Mouse (Mus musculus): Measurements from ENCODE around the gene Pacs2. TPM values are rescaled to one million over a fixed set of nuclear protein-coding genes. Genes with fewer than 3 reads are reported as not detected.

Pacs2 gene
- total and polyA plus RNA-seq, 2 experiments from 2014 or later: 23.2 to 116 TPM

GRCm38 (mm10) chr12:113097749-113098281 is 83.5 kb downstream of the Pacs2 start, which contains the start of gene Mta1:
Gene Mta1 (plus strand): TSS chr12:113098278.
- no peaks in the 10 kb centered on the region for H3K36me3 ChIP-seq (ENCODE audit: insufficient read depth)
- H3K4me1 ChIP-seq (ENCODE audit: insufficient read depth): peaks cover 17% of the 10 kb centered on the region
- ATAC-seq: peak; percentile 68
- no peaks in the 10 kb centered on the region for H3K9me3 ChIP-seq (ENCODE audit: low read length)
- peak within 1 kb of the TSS; percentile 88 for H3K4me2 ChIP-seq (ENCODE audit: low read depth)
- peak within 1 kb of the TSS; percentile 99 for H3K4me3 ChIP-seq (ENCODE audit: low read depth, low read length)
- peak within 1 kb of the TSS; percentile 92 for H3K27ac ChIP-seq (ENCODE audit: low read depth, low read length)
- H3K27me3 ChIP-seq (ENCODE audit: insufficient read depth, low read length): no peaks in the 10 kb centered on the region
- TF ChIP-seq CTCF (IDR thresholded peaks at IDR 0.05; ENCODE audit: low read depth): no peak
- peak within 1 kb of the TSS; percentile 98 for H3K9ac ChIP-seq
- DNase-seq: peak; percentile 67
- WGBS: under 1% methylated on average over 35 of the region's 53 CpGs

GRCm38 (mm10) chr12:113098530-113099151 is 84.3 kb downstream of the Pacs2 start:
- H3K27me3 ChIP-seq (ENCODE audit: insufficient read depth, low read length): no peaks in the 10 kb centered on the region
- peak; percentile 34 for DNase-seq
- H3K4me1 ChIP-seq (ENCODE audit: insufficient read depth): peaks cover 17% of the 10 kb centered on the region
- H3K4me3 ChIP-seq (ENCODE audit: low read depth, low read length): peak overlapping the region; percentile 99
- ATAC-seq: peak; percentile 10
- no peaks in the 10 kb centered on the region for H3K36me3 ChIP-seq (ENCODE audit: insufficient read depth)
- peak overlapping the region; percentile 98 for H3K9ac ChIP-seq
- H3K4me2 ChIP-seq (ENCODE audit: low read depth): peak overlapping the region; percentile 88
- no peaks in the 10 kb centered on the region for H3K9me3 ChIP-seq (ENCODE audit: low read length)
- 8% methylated on average over 44 of the region's 60 CpGs for WGBS
- H3K27ac ChIP-seq (ENCODE audit: low read depth, low read length): peak overlapping the region; percentile 92
- no peak for TF ChIP-seq CTCF (IDR thresholded peaks at IDR 0.05; ENCODE audit: low read depth)

- H3K4me1 ChIP-seq (ENCODE audit: insufficient read depth): peaks cover 17% of the 10 kb centered on the region
- H3K9me3 ChIP-seq (ENCODE audit: low read length): no peaks in the 10 kb centered on the region
- DNase-seq (no peak), ATAC-seq (no peak)
- no peaks in the 10 kb centered on the region for H3K27me3 ChIP-seq (ENCODE audit: insufficient read depth, low read length)
- H3K4me3 ChIP-seq (ENCODE audit: low read depth, low read length): peak overlapping the region; percentile 99; the same call in 1 of the 2 replicates
- peak overlapping the region; percentile 98 for H3K9ac ChIP-seq
- H3K4me2 ChIP-seq (ENCODE audit: low read depth): peak overlapping the region; percentile 88
- no peaks in the 10 kb centered on the region for H3K36me3 ChIP-seq (ENCODE audit: insufficient read depth)
- no peak for TF ChIP-seq CTCF (IDR thresholded peaks at IDR 0.05; ENCODE audit: low read depth)
- WGBS: 32% methylated on average over 6 of the region's 6 CpGs
- peak overlapping the region; percentile 92; the same call in 1 of the 2 replicates for H3K27ac ChIP-seq (ENCODE audit: low read depth, low read length)
Observed at GRCm38 (mm10) chr12:113099470-113100237, 85.3 kb downstream of the Pacs2 start.

- ATAC-seq (no peak), DNase-seq (no peak)
- 78% methylated on average over 5 of the region's 5 CpGs for WGBS
- Histone ChIP-seq H3K4me3 (ENCODE audit: low read depth, low read length) (no peak overlapping the region), H3K4me2 (ENCODE audit: low read depth) (no peak overlapping the region), H3K27ac (ENCODE audit: low read depth, low read length) (no peak overlapping the region), H3K27me3 (ENCODE audit: insufficient read depth, low read length) (no peaks in the 10 kb centered on the region), H3K36me3 (ENCODE audit: insufficient read depth) (no peaks in the 10 kb centered on the region), H3K9me3 (ENCODE audit: low read length) (no peaks in the 10 kb centered on the region), H3K4me1 (ENCODE audit: insufficient read depth) (peaks cover 17% of the 10 kb centered on the region), H3K9ac (0 out of 2 replicates have a peak overlapping the region, but pooled peaks have one; percentile 10)
- TF ChIP-seq CTCF (IDR thresholded peaks at IDR 0.05; ENCODE audit: low read depth): no peak
Observed at GRCm38 (mm10) chr12:113100448-113101076, 86.3 kb downstream of the Pacs2 start.

- ATAC-seq: no peak
- 70% methylated on average over 9 of the region's 9 CpGs for WGBS
Observed at GRCm38 (mm10) chr12:113101251-113101960, 87.1 kb downstream of the Pacs2 start.

GRCm38 (mm10) chr12:113102461-113102860 is 88.2 kb downstream of the Pacs2 start:
- H3K4me1 ChIP-seq (ENCODE audit: insufficient read depth): peaks cover 11% of the 10 kb centered on the region
- H3K4me2 ChIP-seq (ENCODE audit: low read depth): no peak overlapping the region
- no peak overlapping the region for H3K27ac ChIP-seq (ENCODE audit: low read depth, low read length)
- H3K4me3 ChIP-seq (ENCODE audit: low read depth, low read length): no peak overlapping the region
- peak; percentile 66 for TF ChIP-seq CTCF (IDR thresholded peaks at IDR 0.05; ENCODE audit: low read depth)
- no peak overlapping the region for H3K9ac ChIP-seq
- H3K9me3 ChIP-seq (ENCODE audit: low read length): no peaks in the 10 kb centered on the region
- no peaks in the 10 kb centered on the region for H3K27me3 ChIP-seq (ENCODE audit: insufficient read depth, low read length)
- DNase-seq (peak; percentile 56), ATAC-seq (peak; percentile 40; the same call in 1 of the 2 replicates)
- WGBS: 58% methylated on average over 6 of the region's 6 CpGs
- H3K36me3 ChIP-seq (ENCODE audit: insufficient read depth): no peaks in the 10 kb centered on the region

More at GRCm38 (mm10) chr12:113101251-113101960, 87.1 kb downstream of the Pacs2 start:
- Histone ChIP-seq H3K27me3 (ENCODE audit: insufficient read depth, low read length) (no peaks in the 10 kb centered on the region), H3K9me3 (ENCODE audit: low read length) (no peaks in the 10 kb centered on the region), H3K4me1 (ENCODE audit: insufficient read depth) (peaks cover 17% of the 10 kb centered on the region), H3K36me3 (ENCODE audit: insufficient read depth) (no peaks in the 10 kb centered on the region), H3K27ac (ENCODE audit: low read depth, low read length) (no peak overlapping the region), H3K9ac (no peak overlapping the region), H3K4me2 (ENCODE audit: low read depth) (no peak overlapping the region), H3K4me3 (ENCODE audit: low read depth, low read length) (no peak overlapping the region)
- DNase-seq: no peak
- no peak for TF ChIP-seq CTCF (IDR thresholded peaks at IDR 0.05; ENCODE audit: low read depth)
